Mouse (Mus musculus) myocyte (in vitro differentiated cells): ENCODE measurements at regions not wholly inside any gene's neighbourhood (a gene's known extent, or its start where the extent isn't known, plus 50 kb on each side); places are given as distances from the start of the nearest gene placed in this dataset.

ENCODE experiments used
- H3K27me3 ChIP-seq: one replicate; pipeline ENCODE4 v1.6.1; 2011; ENCODE audit not compliant: control insufficient read depth, insufficient read depth, insufficient read length
- H3K36me3 ChIP-seq: one replicate; pipeline ENCODE4 v1.6.1; 2011; ENCODE audit not compliant: control insufficient read depth, insufficient read depth
- H3K4me2 ChIP-seq: one replicate; pipeline ENCODE4 v1.6.1; 2011; ENCODE audit warnings: low read depth, control low read depth
- H3K4me3 ChIP-seq: one replicate; pipeline ENCODE4 v1.5.1; 2011; ENCODE audit warnings: mild to moderate bottlenecking, control low read depth, moderate library complexity
- H3K79me2 ChIP-seq: one replicate; pipeline ENCODE4 v1.6.1; 2011; ENCODE audit not compliant: control insufficient read depth, insufficient read depth
- H3ac ChIP-seq: one replicate; pipeline ENCODE4 v1.6.1; 2011; ENCODE audit not compliant: control insufficient read depth, insufficient read length
- CEBPB ChIP-seq: IDR thresholded peaks from 2 replicates; pipeline ENCODE4 v1.6.1; 2011; ENCODE audit warnings: mild to moderate bottlenecking, moderate library complexity; ENCODE audit not compliant: poor library complexity, insufficient read depth, severe bottlenecking
- E2F4 ChIP-seq: IDR thresholded peaks from one replicate; pipeline ENCODE4 v1.6.1; 2011; ENCODE audit warnings: mild to moderate bottlenecking, control low read depth, moderate library complexity; ENCODE audit not compliant: insufficient read depth
- MAX ChIP-seq: IDR thresholded peaks from one replicate; pipeline ENCODE4 v1.6.1; 2011; ENCODE audit warnings: low read depth, mild to moderate bottlenecking, control low read depth
- MYOD1 ChIP-seq, 3 experiments: IDR thresholded peaks; one replicate each; pipeline ENCODE4 v1.6.1; 2011; ENCODE audit warnings: control low read depth in 2 of 3, low read depth in 2 of 3, mild to moderate bottlenecking in 2 of 3, moderate library complexity in 1 of 3; ENCODE audit not compliant: insufficient read length in 2 of 3, control insufficient read depth in 1 of 3
- MYOG ChIP-seq, 3 experiments: IDR thresholded peaks; one replicate each; pipeline ENCODE4 v1.6.1; 2011; ENCODE audit warnings: control low read depth in 2 of 3, low read depth in 2 of 3, mild to moderate bottlenecking in 2 of 3; ENCODE audit not compliant: insufficient read length in 2 of 3, control insufficient read depth in 1 of 3, insufficient read depth in 1 of 3
- POLR2A ChIP-seq: IDR thresholded peaks from one replicate; pipeline ENCODE4 v1.6.1; 2011; ENCODE audit warnings: low read depth, mild to moderate bottlenecking, control low read depth, moderate library complexity; ENCODE audit not compliant: insufficient read length
- POLR2AphosphoS2 ChIP-seq: IDR thresholded peaks from one replicate; pipeline ENCODE4 v1.6.1; 2011; ENCODE audit warnings: low read depth, control low read depth; ENCODE audit not compliant: insufficient read length
- REST ChIP-seq: IDR thresholded peaks from one replicate; pipeline ENCODE4 v1.6.1; 2011; ENCODE audit warnings: mild to moderate bottlenecking, control low read depth, moderate library complexity; ENCODE audit not compliant: insufficient read depth, insufficient read length
- SRF ChIP-seq: IDR thresholded peaks from one replicate; pipeline ENCODE4 v1.6.1; 2011; ENCODE audit warnings: low read depth; ENCODE audit not compliant: control insufficient read depth, insufficient read length
- TCF12 ChIP-seq: IDR thresholded peaks from one replicate; pipeline ENCODE4 v1.6.1; 2011; ENCODE audit warnings: mild to moderate bottlenecking, control low read depth; ENCODE audit not compliant: poor library complexity, insufficient read depth, severe bottlenecking
- TCF3 ChIP-seq: IDR thresholded peaks from one replicate; pipeline ENCODE4 v1.6.1; 2011; ENCODE audit warnings: low read depth, control low read depth; ENCODE audit not compliant: insufficient read length
- USF1 ChIP-seq: IDR thresholded peaks from one replicate; pipeline ENCODE4 v1.6.1; 2011; ENCODE audit warnings: low read depth, mild to moderate bottlenecking, control low read depth, moderate library complexity

- Histone ChIP-seq H3K27me3 (no peaks in the 10 kb centered on the region), H3K36me3 (no peaks in the 10 kb centered on the region), H3K4me2 (no peak overlapping the region), H3K79me2 (no peaks in the 10 kb centered on the region), H3K4me3 (no peak overlapping the region), H3ac (no peak overlapping the region)
- TF ChIP-seq MYOD1 (IDR thresholded peaks at IDR 0.05; ENCODE audit: control insufficient read depth in 1 of 3, insufficient read length in 2 of 3, low read depth in 2 of 3) (no peak), REST (no peak), E2F4 (no peak), TCF3 (no peak), POLR2A (no peak), SRF (no peak), TCF12 (no peak), CEBPB (no peak), MYOG (IDR thresholded peaks at IDR 0.05; ENCODE audit: control insufficient read depth in 1 of 3, insufficient read depth in 1 of 3, insufficient read length in 2 of 3, low read depth in 2 of 3) (no peak), USF1 (no peak), MAX (no peak), POLR2AphosphoS2 (no peak)
Measured at GRCm38 (mm10) chr3:149209260-149209659, 218.9 kb upstream of the Adgrl2 start.

GRCm38 (mm10) chr3:149203451-149203850 is 213.1 kb upstream of the Adgrl2 start:
- H3K27me3 ChIP-seq, result no peaks in the 10 kb centered on the region
- no peak overlapping the region for H3ac ChIP-seq
- no peaks in the 10 kb centered on the region for H3K79me2 ChIP-seq
- H3K4me3 ChIP-seq, result no peak overlapping the region
- H3K36me3 ChIP-seq, result no peaks in the 10 kb centered on the region
- TF ChIP-seq MYOD1 (IDR thresholded peaks at IDR 0.05; ENCODE audit: control insufficient read depth in 1 of 3, insufficient read length in 2 of 3, low read depth in 2 of 3), result no peak
- TF ChIP-seq TCF12, result no peak
- TF ChIP-seq E2F4, result no peak
- no peak for TF ChIP-seq USF1
- TF ChIP-seq MYOG (IDR thresholded peaks at IDR 0.05; ENCODE audit: control insufficient read depth in 1 of 3, insufficient read depth in 1 of 3, insufficient read length in 2 of 3, low read depth in 2 of 3), result no peak
- H3K4me2 ChIP-seq, result no peak overlapping the region

DNA sequence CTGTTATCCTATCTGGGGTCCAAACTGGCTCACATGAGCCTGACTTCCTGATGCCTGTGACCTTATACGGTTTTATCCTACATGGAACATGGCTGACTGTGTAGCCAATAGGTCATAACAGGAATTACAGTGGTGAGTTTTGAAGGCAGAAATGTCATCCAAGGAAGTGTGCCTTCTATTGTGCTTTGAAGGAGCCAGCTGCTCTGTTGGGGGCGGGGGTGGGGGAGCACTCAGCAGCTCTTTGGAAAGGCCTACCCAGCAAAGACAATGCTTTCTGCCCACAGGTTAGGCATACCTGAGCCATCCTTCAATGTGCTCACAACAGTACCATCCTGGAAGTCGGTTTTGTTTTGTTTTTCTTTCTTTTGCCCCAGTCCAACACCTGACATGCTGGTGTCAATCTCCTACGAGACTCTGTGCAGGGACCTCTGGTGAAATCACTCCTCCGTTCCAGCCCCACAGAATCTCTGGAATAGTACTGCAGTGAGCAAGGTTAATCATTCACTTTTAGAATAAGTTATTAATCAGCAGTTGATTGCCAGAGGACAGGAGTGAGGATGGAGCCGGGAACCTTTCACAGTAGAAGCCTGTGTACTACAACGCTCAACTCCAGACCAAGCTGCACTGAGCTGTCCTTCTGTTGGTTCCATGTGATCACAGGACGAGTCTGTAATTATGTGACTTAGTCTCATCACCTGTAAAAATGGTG is 206.3 kb upstream of the Adgrl2 start:
- Histone ChIP-seq H3K4me2 (no peak overlapping the region), H3K36me3 (no peaks in the 10 kb centered on the region), H3ac (no peak overlapping the region), H3K4me3 (no peak overlapping the region), H3K27me3 (no peaks in the 10 kb centered on the region), H3K79me2 (no peaks in the 10 kb centered on the region)
- TF ChIP-seq POLR2AphosphoS2 (no peak), TCF3 (no peak), SRF (no peak), MYOD1 (IDR thresholded peaks at IDR 0.05; ENCODE audit: control insufficient read depth in 1 of 3, insufficient read length in 2 of 3, low read depth in 2 of 3) (no peak), TCF12 (no peak), CEBPB (no peak)

- Histone ChIP-seq H3K27me3 (no peaks in the 10 kb centered on the region), H3K4me3 (no peak overlapping the region), H3ac (no peak overlapping the region), H3K4me2 (no peak overlapping the region), H3K79me2 (no peaks in the 10 kb centered on the region), H3K36me3 (no peaks in the 10 kb centered on the region)
- TF ChIP-seq E2F4 (no peak), TCF12 (no peak)
Measured at GRCm38 (mm10) chr3:149190856-149191576, 200.7 kb upstream of the Adgrl2 start.

GRCm38 (mm10) chr3:149184136-149184551 is 193.8 kb upstream of the Adgrl2 start:
- no peak for TF ChIP-seq TCF3
- TF ChIP-seq POLR2AphosphoS2, result no peak
- no peak for TF ChIP-seq MYOG (IDR thresholded peaks at IDR 0.05; ENCODE audit: control insufficient read depth in 1 of 3, insufficient read depth in 1 of 3, insufficient read length in 2 of 3, low read depth in 2 of 3)
- TF ChIP-seq TCF12, result no peak
- TF ChIP-seq E2F4, result no peak
- no peak for TF ChIP-seq REST
- no peak for TF ChIP-seq POLR2A
- TF ChIP-seq USF1, result no peak
- no peak for TF ChIP-seq MYOD1 (IDR thresholded peaks at IDR 0.05; ENCODE audit: control insufficient read depth in 1 of 3, insufficient read length in 2 of 3, low read depth in 2 of 3)
- TF ChIP-seq SRF, result no peak
- TF ChIP-seq CEBPB, result no peak
- TF ChIP-seq MAX, result no peak
- Histone ChIP-seq H3K36me3 (no peaks in the 10 kb centered on the region), H3K27me3 (no peaks in the 10 kb centered on the region), H3ac (no peak overlapping the region), H3K79me2 (no peaks in the 10 kb centered on the region), H3K4me3 (no peak overlapping the region), H3K4me2 (no peak overlapping the region)
